Mouse (Mus musculus): Measurements from ENCODE around the gene Gm13040. TPM values are rescaled to one million over a fixed set of nuclear protein-coding genes. Genes with fewer than 3 reads are reported as not detected.
"Not testable (repeated sequence)": the region's sequence is repeated elsewhere in the genome, so short reads cannot be mapped to it uniquely, and the experiment has no call there.

The Gm13040 gene
- polyA plus RNA-seq (2012; rRNA removed) = not detected in 2 replicates

DNA sequence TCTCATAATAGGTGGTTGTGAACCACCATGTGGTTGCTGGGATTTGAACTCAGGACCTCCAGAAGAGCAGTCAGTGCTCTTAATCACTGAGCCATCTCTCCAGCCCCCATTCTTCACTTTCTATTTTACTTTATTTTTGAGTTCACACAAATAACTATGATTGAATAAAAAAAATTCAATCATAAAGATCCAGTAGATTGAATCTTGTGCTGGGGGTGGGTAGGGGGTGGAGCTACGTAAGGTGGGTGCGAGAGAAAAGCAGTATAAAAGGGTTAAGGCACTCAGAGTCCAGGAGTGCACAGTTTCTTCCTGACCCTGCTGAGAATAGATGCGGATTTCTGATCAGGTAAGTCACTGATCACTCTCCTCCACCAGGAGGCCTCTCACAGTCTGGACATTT, at the start of gene Gm13040:
Gene Gm13040 (plus strand): TSS at position 301 of the 400 bp plus-strand sequence.
- not testable (repeated sequence) for DNase-seq (ENCODE audit: extremely low spot score in 1 of 2, low spot score in 1 of 2)

DNA sequence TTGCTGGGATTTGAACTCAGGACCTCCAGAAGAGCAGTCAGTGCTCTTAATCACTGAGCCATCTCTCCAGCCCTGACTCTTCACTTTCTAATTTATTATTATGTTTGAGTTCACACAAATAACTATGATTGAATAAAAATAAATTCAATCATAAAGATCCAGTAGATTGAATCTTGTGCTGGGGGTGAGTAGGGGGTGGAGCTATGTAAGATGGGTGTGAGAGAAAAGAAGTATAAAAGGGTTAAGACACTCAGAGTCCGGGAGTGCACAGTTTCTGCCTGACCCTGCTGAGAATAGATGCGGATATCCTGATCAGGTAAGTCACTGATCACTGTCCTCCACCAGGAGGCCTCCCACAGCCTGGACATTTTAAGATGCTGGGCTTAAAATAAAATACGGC, 24.7 kb upstream of the Gm13040 start, which contains the start of gene Gm13043:
Gene Gm13043 (plus strand): TSS at position 301 of the 400 bp plus-strand sequence.
- no peak for DNase-seq (ENCODE audit: extremely low spot score in 1 of 2, low spot score in 1 of 2)

GRCm38 (mm10) chr4:143551400-143551799, 15.6 kb downstream of the Gm13040 start, which contains the start of the genes BC080695 and Gm13057:
TSS of gene BC080695 (plus strand) at chr4:143551700.
TSS of gene Gm13057 (plus strand) at chr4:143551709.
- not testable (repeated sequence) for DNase-seq (ENCODE audit: extremely low spot score in 1 of 2, low spot score in 1 of 2)

Other genes starting within 250 kb of the Gm13040 start
- gene Pdpn, start 236.4 kb upstream of the Gm13040 start, polyA plus RNA-seq (2012; rRNA removed) = 12.3 and 15.7 TPM in 2 replicates
- gene Lrrc38, start 186.2 kb upstream of the Gm13040 start, polyA plus RNA-seq (2012; rRNA removed) = 2.8 and 3.9 TPM in 2 replicates
- gene Pramel1, start 141.5 kb upstream of the Gm13040 start, polyA plus RNA-seq (2012; rRNA removed) = 0.06 and 0.11 TPM in 2 replicates
- gene Pramef8, start 123.5 kb upstream of the Gm13040 start, polyA plus RNA-seq (2012; rRNA removed) = 9.4 and 9.5 TPM in 2 replicates
- gene Oog4, start 85.6 kb upstream of the Gm13040 start, polyA plus RNA-seq (2012; rRNA removed) = not detected in 2 replicates
- not detected in 2 replicates for gene Gm13043, start 24.6 kb upstream of the Gm13040 start, polyA plus RNA-seq (2012; rRNA removed)
- gene BC080695, start 15.7 kb downstream of the Gm13040 start, polyA plus RNA-seq (2012; rRNA removed) = not detected in 2 replicates
- not detected in 2 replicates for gene Gm13057, start 15.8 kb downstream of the Gm13040 start, polyA plus RNA-seq (2012; rRNA removed)
- gene Gm13083, start 79.0 kb downstream of the Gm13040 start, polyA plus RNA-seq (2012; rRNA removed) = not detected in 2 replicates
- gene Gm13088, start 121.3 kb downstream of the Gm13040 start, polyA plus RNA-seq (2012; rRNA removed) = not detected in 2 replicates
- not detected in 2 replicates for gene Gm13089, start 166.8 kb downstream of the Gm13040 start, polyA plus RNA-seq (2012; rRNA removed)
- not detected in 2 replicates for gene Gm13078, start 183.5 kb downstream of the Gm13040 start, polyA plus RNA-seq (2012; rRNA removed)